Mouse (Mus musculus) kidney, adult 2 months (tissue): ENCODE results near the gene Mdga2.

ENCODE experiments used
- CTCF ChIP-seq: fragments of 200-500 bp; conservative IDR thresholded peaks from 2 replicates; pipeline ENCODE4 v1.5.1; 2011; ENCODE audit warnings: low read depth, mild to moderate bottlenecking, control low read depth, low read length, moderate library complexity, mixed read lengths; ENCODE audit not compliant: insufficient read depth, insufficient read length
- POLR2A ChIP-seq: fragments of 200-500 bp; IDR thresholded peaks from one replicate; pipeline ENCODE4 v1.6.1; 2011; ENCODE audit warnings: low read depth, low read length, control low read depth

DNA sequence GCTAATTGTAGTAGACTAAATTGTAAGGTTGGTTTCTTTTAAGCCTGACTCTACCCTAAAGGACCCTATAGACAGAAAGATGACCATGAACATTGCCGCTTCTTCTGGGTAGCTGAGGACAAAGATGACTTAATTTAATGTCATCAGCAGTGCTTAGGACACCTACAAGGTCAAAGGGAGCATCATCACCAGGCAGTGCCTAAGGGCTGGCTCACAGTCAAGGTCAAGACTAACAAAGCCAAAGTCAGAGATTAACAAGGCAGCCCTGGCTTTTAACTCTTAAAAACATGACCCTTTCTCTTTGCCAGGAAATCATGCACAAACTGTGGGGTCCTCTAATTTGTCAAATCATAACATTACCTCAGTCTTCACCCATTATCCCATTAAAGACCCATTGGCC is 657.0 kb downstream of the Mdga2 start:
- no peak for TF ChIP-seq CTCF
- TF ChIP-seq POLR2A, result no peak
